Mouse (Mus musculus) ovary, postnatal 14 days (tissue): ENCODE results near the gene Ptpn13.

ENCODE experiments used
- DNase-seq: peaks from one replicate; pipeline ENCODE4 v3.0.0; 2022; ENCODE audit warnings: low spot score

The Ptpn13 gene

GRCm38 (mm10) chr5:103424678-103425319, at the start of gene Ptpn13:
Gene Ptpn13 (plus strand): TSS chr5:103425192.
- DNase-seq, result peak; percentile 92

- DNase-seq, result no peak
Observed at GRCm38 (mm10) chr5:103375226-103375625, 49.8 kb upstream of the Ptpn13 start.

GRCm38 (mm10) chr5:103376354-103377295, 48.4 kb upstream of the Ptpn13 start:
- peak; percentile 65 for DNase-seq

GRCm38 (mm10) chr5:103377493-103378130, 47.4 kb upstream of the Ptpn13 start:
- no peak for DNase-seq

GRCm38 (mm10) chr5:103380785-103381527, 44.0 kb upstream of the Ptpn13 start:
- DNase-seq, result no peak

- no peak for DNase-seq
Observed at GRCm38 (mm10) chr5:103382951-103383350, 42.0 kb upstream of the Ptpn13 start.

- no peak for DNase-seq
Observed at GRCm38 (mm10) chr5:103384021-103384420, 41.0 kb upstream of the Ptpn13 start.

GRCm38 (mm10) chr5:103387540-103388026, 37.4 kb upstream of the Ptpn13 start:
- no peak for DNase-seq

GRCm38 (mm10) chr5:103389415-103389814, 35.6 kb upstream of the Ptpn13 start:
- no peak for DNase-seq

GRCm38 (mm10) chr5:103393220-103393619, 31.8 kb upstream of the Ptpn13 start:
- no peak for DNase-seq

GRCm38 (mm10) chr5:103393752-103394151, 31.2 kb upstream of the Ptpn13 start:
- no peak for DNase-seq

- DNase-seq, result no peak
Observed at GRCm38 (mm10) chr5:103395683-103396082, 29.3 kb upstream of the Ptpn13 start.

- DNase-seq, result no peak
Observed at GRCm38 (mm10) chr5:103397429-103397828, 27.6 kb upstream of the Ptpn13 start.

GRCm38 (mm10) chr5:103404213-103404968, 20.6 kb upstream of the Ptpn13 start:
- no peak for DNase-seq

- DNase-seq, result no peak
Observed at GRCm38 (mm10) chr5:103405921-103406320, 19.1 kb upstream of the Ptpn13 start.

GRCm38 (mm10) chr5:103412020-103412747, 12.8 kb upstream of the Ptpn13 start:
- no peak for DNase-seq

GRCm38 (mm10) chr5:103414542-103414941, 10.4 kb upstream of the Ptpn13 start:
- DNase-seq, result no peak

- DNase-seq, result no peak
Observed at GRCm38 (mm10) chr5:103418009-103418408, 7.0 kb upstream of the Ptpn13 start.

- no peak for DNase-seq
Observed at GRCm38 (mm10) chr5:103418886-103419285, 6.1 kb upstream of the Ptpn13 start.

- DNase-seq, result no peak
Observed at GRCm38 (mm10) chr5:103420568-103420967, 4.4 kb upstream of the Ptpn13 start.
